Mouse (Mus musculus): ENCODE data around the gene Wfikkn2. TPM values are rescaled to one million over a fixed set of nuclear protein-coding genes. Genes with fewer than 3 reads are reported as not detected.

Gene Wfikkn2
- 0.60 and 1.0 TPM in 2 replicates for polyA plus RNA-seq (2012; rRNA removed)

GRCm38 (mm10) chr11:94245955-94246788 is at the start of gene Wfikkn2:
Gene Wfikkn2, minus strand, starts transcription at chr11:94246005.

GRCm38 (mm10) chr11:94281199-94282181 is 35.7 kb upstream of the Wfikkn2 start, which contains the start of gene Gm21885:
Gene Gm21885, plus strand, starts transcription at chr11:94281873.

GRCm38 (mm10) chr11:94211124-94211603 is 34.6 kb downstream of the Wfikkn2 start, which contains the start of gene Tob1:
Gene Tob1, plus strand, starts transcription at chr11:94211454.

Other genes with a start within 250 kb of the Wfikkn2 start
- 5.2 and 5.9 TPM in 2 replicates for gene Spag9, start 249.9 kb downstream of the Wfikkn2 start, polyA plus RNA-seq (2012; rRNA removed)
- 52.7 and 92.2 TPM in 2 replicates for gene Tob1, start 34.6 kb downstream of the Wfikkn2 start, polyA plus RNA-seq (2012; rRNA removed)
- gene Gm21885, start 35.9 kb upstream of the Wfikkn2 start, polyA plus RNA-seq (2012; rRNA removed), result not detected in 2 replicates
- gene Luc7l3, start 76.0 kb upstream of the Wfikkn2 start, polyA plus RNA-seq (2012; rRNA removed), result 0.78 and 1.2 TPM in 2 replicates
- gene Ankrd40, start 82.0 kb upstream of the Wfikkn2 start, polyA plus RNA-seq (2012; rRNA removed), result 61.2 and 65.7 TPM in 2 replicates
- 129 and 173 TPM in 2 replicates for gene Abcc3, start 147.0 kb upstream of the Wfikkn2 start, polyA plus RNA-seq (2012; rRNA removed)
- 5.4 and 8.9 TPM in 2 replicates for gene Cacna1g, start 228.2 kb upstream of the Wfikkn2 start, polyA plus RNA-seq (2012; rRNA removed)
- gene Spata20, start 240.2 kb upstream of the Wfikkn2 start, polyA plus RNA-seq (2012; rRNA removed), result 0.23 and 0.24 TPM in 2 replicates